Mouse (Mus musculus): ENCODE data around the gene Pip5k1c. TPM values are rescaled to one million over a fixed set of nuclear protein-coding genes. Genes with fewer than 3 reads are reported as not detected.

The Pip5k1c gene
- total and polyA plus RNA-seq, 2 experiments from 2014 or later: 108 to 223 TPM

DNA sequence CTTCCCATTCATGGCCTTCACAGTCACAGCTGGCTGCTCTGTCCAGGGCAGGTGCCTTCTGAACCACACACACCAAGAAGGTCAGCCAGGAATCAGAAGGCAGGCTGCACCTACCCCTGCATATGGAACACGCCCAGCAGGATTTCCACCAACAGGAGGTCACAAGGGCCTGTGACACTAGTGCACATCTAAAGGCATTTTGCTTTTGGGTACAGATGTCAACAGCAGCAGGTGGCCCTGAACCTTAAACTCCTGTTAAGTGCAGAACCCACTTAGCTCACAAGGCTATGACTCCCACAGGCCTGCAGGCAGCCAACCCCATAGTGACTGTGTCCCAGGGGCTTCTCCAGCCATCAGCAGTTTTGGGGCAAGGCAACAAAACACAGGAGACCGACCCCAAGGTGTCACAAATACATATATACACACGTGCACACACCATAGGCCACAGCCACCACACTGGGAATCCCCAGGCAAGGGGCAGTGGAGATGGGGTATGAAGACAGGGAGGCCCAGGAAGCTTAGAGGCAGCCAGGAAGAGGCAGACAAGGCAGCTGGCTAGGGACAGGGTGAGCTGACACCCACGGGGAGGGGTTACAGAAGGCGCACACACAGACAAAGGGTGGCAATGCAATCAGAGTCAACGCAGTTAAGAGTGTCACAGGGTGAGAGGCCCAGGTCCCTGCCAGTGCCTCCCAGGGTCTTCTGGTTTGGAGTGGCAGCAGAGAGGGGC lies 73.9 kb downstream of the Pip5k1c start:
- WGBS: 66% methylated on average over 6 of the region's 6 CpGs
- Histone ChIP-seq H3K4me3 (ENCODE audit: low read length) (no peak overlapping the region), H3K4me1 (ENCODE audit: insufficient read depth, low read length) (0 out of 2 replicates have a peak, but pooled peaks cover 5% of the 10 kb centered on the region), H3K9me3 (ENCODE audit: low read length) (no peaks in the 10 kb centered on the region), H3K4me2 (ENCODE audit: low read depth, low read length) (no peak overlapping the region), H3K27me3 (ENCODE audit: insufficient read depth, low read length) (no peaks in the 10 kb centered on the region), H3K9ac (replicated peaks; ENCODE audit: low read length) (no peak overlapping the region), H3K36me3 (ENCODE audit: insufficient read depth, low read length) (peaks cover 46% of the 10 kb centered on the region), H3K27ac (0 out of 2 replicates have a peak overlapping the region, but pooled peaks have one; percentile 20)
- ATAC-seq: no peak
- TF ChIP-seq CTCF (IDR thresholded peaks at IDR 0.05; ENCODE audit: low read depth): no peak
- no peak for DNase-seq (ENCODE audit: low spot score)

DNA sequence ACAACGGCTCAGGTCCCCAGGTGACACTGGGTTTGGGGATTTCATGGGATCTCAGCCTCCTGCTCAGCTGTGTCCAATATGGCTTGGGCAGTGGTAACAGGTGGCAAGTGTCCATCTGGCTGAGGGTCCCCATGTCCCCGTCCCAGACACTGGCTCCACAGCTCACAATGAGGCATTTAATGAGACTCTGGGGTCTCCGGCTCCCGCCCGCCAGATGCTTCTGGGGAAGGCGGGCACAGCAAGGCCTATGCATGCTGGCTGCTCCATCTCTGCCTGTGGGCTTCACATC lies 74.4 kb downstream of the Pip5k1c start:
- Histone ChIP-seq H3K4me1 (ENCODE audit: insufficient read depth, low read length) (0 out of 2 replicates have a peak, but pooled peaks cover 5% of the 10 kb centered on the region), H3K9me3 (ENCODE audit: low read length) (no peaks in the 10 kb centered on the region), H3K27me3 (ENCODE audit: insufficient read depth, low read length) (no peaks in the 10 kb centered on the region), H3K36me3 (ENCODE audit: insufficient read depth, low read length) (peaks cover 46% of the 10 kb centered on the region), H3K4me3 (ENCODE audit: low read length) (no peak overlapping the region), H3K4me2 (ENCODE audit: low read depth, low read length) (no peak overlapping the region), H3K9ac (replicated peaks; ENCODE audit: low read length) (no peak overlapping the region), H3K27ac (no peak overlapping the region)
- WGBS: 60% methylated on average over 6 of the region's 6 CpGs
- TF ChIP-seq CTCF (IDR thresholded peaks at IDR 0.05; ENCODE audit: low read depth): no peak
- DNase-seq (ENCODE audit: low spot score) (no peak), ATAC-seq (no peak)

Small RNAs within 50 kb of the gene (microRNA-seq; reads per million reads assigned to microRNA genes)
- gene Mir3057: 8.6 to 10.4 reads per million in 2 experiments

Other genes with a start within 250 kb of the Pip5k1c start
Only the 30 nearest of the 32 such genes appear.
- gene Thop1, start 222.9 kb upstream of the Pip5k1c start, total RNA-seq (2014; rRNA removed): 73.5 and 79.1 TPM in 2 replicates
- 36.4 and 36.9 TPM in 2 replicates for gene Thop1, start 222.9 kb upstream of the Pip5k1c start, polyA plus RNA-seq (2015; fragmentation: Nextera tagmentation; extraction: Ambion mirVana)
- 0.61 and 1.0 TPM in 2 replicates for gene Creb3l3, start 194.1 kb upstream of the Pip5k1c start, total RNA-seq (2014; rRNA removed)
- 0.59 and 0.71 TPM in 2 replicates for gene Creb3l3, start 194.1 kb upstream of the Pip5k1c start, polyA plus RNA-seq (2015; fragmentation: Nextera tagmentation; extraction: Ambion mirVana)
- gene Map2k2, start 187.0 kb upstream of the Pip5k1c start, total RNA-seq (2014; rRNA removed): 297 and 309 TPM in 2 replicates
- gene Map2k2, start 187.0 kb upstream of the Pip5k1c start, polyA plus RNA-seq (2015; fragmentation: Nextera tagmentation; extraction: Ambion mirVana): 196 and 204 TPM in 2 replicates
- 37.3 and 38.4 TPM in 2 replicates for gene Zbtb7a, start 157.7 kb upstream of the Pip5k1c start, total RNA-seq (2014; rRNA removed)
- gene Zbtb7a, start 157.7 kb upstream of the Pip5k1c start, polyA plus RNA-seq (2015; fragmentation: Nextera tagmentation; extraction: Ambion mirVana): 22.0 and 22.3 TPM in 2 replicates
- 33.9 and 46.4 TPM in 2 replicates for gene Pias4, start 125.0 kb upstream of the Pip5k1c start, total RNA-seq (2014; rRNA removed)
- 32.0 and 33.7 TPM in 2 replicates for gene Pias4, start 125.0 kb upstream of the Pip5k1c start, polyA plus RNA-seq (2015; fragmentation: Nextera tagmentation; extraction: Ambion mirVana)
- 2,095 and 2,196 TPM in 2 replicates for gene Eef2, start 116.3 kb upstream of the Pip5k1c start, total RNA-seq (2014; rRNA removed)
- gene Eef2, start 116.3 kb upstream of the Pip5k1c start, polyA plus RNA-seq (2015; fragmentation: Nextera tagmentation; extraction: Ambion mirVana): 422 and 434 TPM in 2 replicates
- gene Dapk3, start 110.0 kb upstream of the Pip5k1c start, total RNA-seq (2014; rRNA removed): 69.7 and 80.9 TPM in 2 replicates
- 52.3 and 56.1 TPM in 2 replicates for gene Dapk3, start 110.0 kb upstream of the Pip5k1c start, polyA plus RNA-seq (2015; fragmentation: Nextera tagmentation; extraction: Ambion mirVana)
- not detected in 2 replicates for gene 4930442H23Rik, start 109.1 kb upstream of the Pip5k1c start, total RNA-seq (2014; rRNA removed)
- gene 4930442H23Rik, start 109.1 kb upstream of the Pip5k1c start, polyA plus RNA-seq (2015; fragmentation: Nextera tagmentation; extraction: Ambion mirVana): 0.26 TPM in 1 of 2 replicates, not detected in the other
- 0.31 and 0.58 TPM in 2 replicates for gene Nmrk2, start 90.9 kb upstream of the Pip5k1c start, total RNA-seq (2014; rRNA removed)
- gene Nmrk2, start 90.9 kb upstream of the Pip5k1c start, polyA plus RNA-seq (2015; fragmentation: Nextera tagmentation; extraction: Ambion mirVana): 0.15 and 0.25 TPM in 2 replicates
- gene Atcay, start 62.1 kb upstream of the Pip5k1c start, total RNA-seq (2014; rRNA removed): 169 and 197 TPM in 2 replicates
- gene Atcay, start 62.1 kb upstream of the Pip5k1c start, polyA plus RNA-seq (2015; fragmentation: Nextera tagmentation; extraction: Ambion mirVana): 66.7 and 70.2 TPM in 2 replicates
- 64.1 and 89.3 TPM in 2 replicates for gene Zfr2, start 59.8 kb upstream of the Pip5k1c start, total RNA-seq (2014; rRNA removed)
- gene Zfr2, start 59.8 kb upstream of the Pip5k1c start, polyA plus RNA-seq (2015; fragmentation: Nextera tagmentation; extraction: Ambion mirVana): 21.7 and 21.9 TPM in 2 replicates
- 86.9 and 121 TPM in 2 replicates for gene Matk, start 40.0 kb upstream of the Pip5k1c start, total RNA-seq (2014; rRNA removed)
- 82.3 and 82.7 TPM in 2 replicates for gene Matk, start 40.0 kb upstream of the Pip5k1c start, polyA plus RNA-seq (2015; fragmentation: Nextera tagmentation; extraction: Ambion mirVana)
- gene Mrpl54, start 26.0 kb upstream of the Pip5k1c start, total RNA-seq (2014; rRNA removed): 106 and 113 TPM in 2 replicates
- gene Mrpl54, start 26.0 kb upstream of the Pip5k1c start, polyA plus RNA-seq (2015; fragmentation: Nextera tagmentation; extraction: Ambion mirVana): 159 and 170 TPM in 2 replicates
- 61.0 and 63.6 TPM in 2 replicates for gene Apba3, start 26.0 kb upstream of the Pip5k1c start, total RNA-seq (2014; rRNA removed)
- gene Apba3, start 26.0 kb upstream of the Pip5k1c start, polyA plus RNA-seq (2015; fragmentation: Nextera tagmentation; extraction: Ambion mirVana): 24.0 and 27.6 TPM in 2 replicates
- gene Tjp3, start 1.4 kb upstream of the Pip5k1c start, total RNA-seq (2014; rRNA removed): 2.9 and 6.0 TPM in 2 replicates
- gene Tjp3, start 1.4 kb upstream of the Pip5k1c start, polyA plus RNA-seq (2015; fragmentation: Nextera tagmentation; extraction: Ambion mirVana): 3.9 and 5.2 TPM in 2 replicates
- 24.3 and 46.2 TPM in 2 replicates for gene Cactin, start 28.1 kb downstream of the Pip5k1c start, total RNA-seq (2014; rRNA removed)
- 19.6 and 20.2 TPM in 2 replicates for gene Cactin, start 28.1 kb downstream of the Pip5k1c start, polyA plus RNA-seq (2015; fragmentation: Nextera tagmentation; extraction: Ambion mirVana)
- 2.6 TPM in 2 replicates for gene Tbxa2r, start 35.8 kb downstream of the Pip5k1c start, total RNA-seq (2014; rRNA removed)
- 4.0 and 4.3 TPM in 2 replicates for gene Tbxa2r, start 35.8 kb downstream of the Pip5k1c start, polyA plus RNA-seq (2015; fragmentation: Nextera tagmentation; extraction: Ambion mirVana)
- 0.16 TPM in 1 of 2 replicates, not detected in the other for gene Gipc3, start 50.3 kb downstream of the Pip5k1c start, total RNA-seq (2014; rRNA removed)
- not detected in 2 replicates for gene Gipc3, start 50.3 kb downstream of the Pip5k1c start, polyA plus RNA-seq (2015; fragmentation: Nextera tagmentation; extraction: Ambion mirVana)
- 20.8 and 28.5 TPM in 2 replicates for gene Hmg20b, start 57.5 kb downstream of the Pip5k1c start, total RNA-seq (2014; rRNA removed)
- 36.8 and 41.1 TPM in 2 replicates for gene Hmg20b, start 57.5 kb downstream of the Pip5k1c start, polyA plus RNA-seq (2015; fragmentation: Nextera tagmentation; extraction: Ambion mirVana)
- gene Mfsd12, start 64.5 kb downstream of the Pip5k1c start, total RNA-seq (2014; rRNA removed): 34.4 and 38.1 TPM in 2 replicates
- 13.6 TPM in 2 replicates for gene Mfsd12, start 64.5 kb downstream of the Pip5k1c start, polyA plus RNA-seq (2015; fragmentation: Nextera tagmentation; extraction: Ambion mirVana)
- not detected in 2 replicates for gene 4930404N11Rik, start 72.9 kb downstream of the Pip5k1c start, total RNA-seq (2014; rRNA removed)
- gene 4930404N11Rik, start 72.9 kb downstream of the Pip5k1c start, polyA plus RNA-seq (2015; fragmentation: Nextera tagmentation; extraction: Ambion mirVana): 0.25 and 0.99 TPM in 2 replicates
- 106 and 118 TPM in 2 replicates for gene Fzr1, start 85.6 kb downstream of the Pip5k1c start, total RNA-seq (2014; rRNA removed)
- 131 and 134 TPM in 2 replicates for gene Fzr1, start 85.6 kb downstream of the Pip5k1c start, polyA plus RNA-seq (2015; fragmentation: Nextera tagmentation; extraction: Ambion mirVana)
- gene Dohh, start 91.5 kb downstream of the Pip5k1c start, total RNA-seq (2014; rRNA removed): 146 TPM in 2 replicates
- 111 and 114 TPM in 2 replicates for gene Dohh, start 91.5 kb downstream of the Pip5k1c start, polyA plus RNA-seq (2015; fragmentation: Nextera tagmentation; extraction: Ambion mirVana)
- gene Gm48551, start 91.5 kb downstream of the Pip5k1c start, total RNA-seq (2014; rRNA removed): 2.1 and 3.3 TPM in 2 replicates
- 5.3 and 7.0 TPM in 2 replicates for gene Gm48551, start 91.5 kb downstream of the Pip5k1c start, polyA plus RNA-seq (2015; fragmentation: Nextera tagmentation; extraction: Ambion mirVana)
- gene Gm48552, start 96.0 kb downstream of the Pip5k1c start, total RNA-seq (2014; rRNA removed): 7.5 TPM in 2 replicates
- gene Gm48552, start 96.0 kb downstream of the Pip5k1c start, polyA plus RNA-seq (2015; fragmentation: Nextera tagmentation; extraction: Ambion mirVana): 2.7 and 4.0 TPM in 2 replicates
- 2.9 and 3.7 TPM in 2 replicates for gene Smim24, start 100.1 kb downstream of the Pip5k1c start, total RNA-seq (2014; rRNA removed)
- gene Smim24, start 100.1 kb downstream of the Pip5k1c start, polyA plus RNA-seq (2015; fragmentation: Nextera tagmentation; extraction: Ambion mirVana): 1.4 and 1.7 TPM in 2 replicates
- 17.2 and 26.5 TPM in 2 replicates for gene Nfic, start 162.7 kb downstream of the Pip5k1c start, total RNA-seq (2014; rRNA removed)
- 33.8 and 34.6 TPM in 2 replicates for gene Nfic, start 162.7 kb downstream of the Pip5k1c start, polyA plus RNA-seq (2015; fragmentation: Nextera tagmentation; extraction: Ambion mirVana)
- gene Celf5, start 189.7 kb downstream of the Pip5k1c start, total RNA-seq (2014; rRNA removed): 93.9 and 128 TPM in 2 replicates
- gene Celf5, start 189.7 kb downstream of the Pip5k1c start, polyA plus RNA-seq (2015; fragmentation: Nextera tagmentation; extraction: Ambion mirVana): 40.1 and 43.2 TPM in 2 replicates
- 124 and 170 TPM in 2 replicates for gene Ncln, start 203.4 kb downstream of the Pip5k1c start, total RNA-seq (2014; rRNA removed)
- gene Ncln, start 203.4 kb downstream of the Pip5k1c start, polyA plus RNA-seq (2015; fragmentation: Nextera tagmentation; extraction: Ambion mirVana): 66.3 and 66.5 TPM in 2 replicates
- gene S1pr4, start 207.2 kb downstream of the Pip5k1c start, total RNA-seq (2014; rRNA removed): 0.40 and 1.3 TPM in 2 replicates
- 0.38 and 0.40 TPM in 2 replicates for gene S1pr4, start 207.2 kb downstream of the Pip5k1c start, polyA plus RNA-seq (2015; fragmentation: Nextera tagmentation; extraction: Ambion mirVana)